Mouse (Mus musculus) adrenal gland, postnatal 10 days (tissue): ENCODE results near the gene Ccdc157. TPM values are rescaled to one million over a fixed set of nuclear protein-coding genes. Genes with fewer than 3 reads are reported as not detected.

ENCODE experiments used
- DNase-seq: peaks from one replicate; pipeline ENCODE4 v3.0.0; 2021; ENCODE audit warnings: mixed read lengths
- microRNA-seq: library from miRNA; unstranded; fragments of <30 nt; microRNA quantifications from one replicate; pipeline ENCODE4 v1.2.0, GENCODE M21; 2021
- total RNA-seq, 2 experiments: library from RNA; stranded (reverse); gene quantifications; 2 replicates each; pipeline ENCODE4 v1.2.3; 2021

The Ccdc157 gene
- total RNA-seq, 2 experiments from 2014 or later: 8.7 to 9.0 TPM

DNA sequence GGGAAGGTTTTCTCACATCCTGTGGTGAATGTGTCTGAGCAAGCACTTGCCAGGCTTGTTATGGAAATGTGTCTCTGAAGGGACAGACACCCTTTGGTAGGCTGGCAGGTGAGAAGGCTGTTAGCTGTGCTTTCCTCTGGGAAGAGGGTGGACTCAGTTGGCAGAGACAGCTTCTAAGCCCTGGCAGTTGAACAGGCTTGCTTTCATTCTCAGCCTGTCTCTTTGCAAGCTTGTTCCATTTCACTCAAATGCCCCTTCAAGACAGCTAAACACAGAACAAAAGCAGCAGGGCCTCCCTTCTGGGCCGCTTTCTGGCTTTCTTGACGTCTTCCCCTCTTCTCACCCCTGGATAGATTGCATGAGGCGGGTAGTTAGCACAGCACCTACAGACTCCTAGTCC lies 60.6 kb downstream of the Ccdc157 start:
- DNase-seq: no peak

GRCm38 (mm10) chr11:4098816-4099215 lies 61.3 kb downstream of the Ccdc157 start:
- no peak for DNase-seq

- no peak for DNase-seq
Measured at GRCm38 (mm10) chr11:4098120-4098519, 62.0 kb downstream of the Ccdc157 start.

- DNase-seq: no peak
Measured at GRCm38 (mm10) chr11:4097091-4097621, 62.9 kb downstream of the Ccdc157 start.

DNA sequence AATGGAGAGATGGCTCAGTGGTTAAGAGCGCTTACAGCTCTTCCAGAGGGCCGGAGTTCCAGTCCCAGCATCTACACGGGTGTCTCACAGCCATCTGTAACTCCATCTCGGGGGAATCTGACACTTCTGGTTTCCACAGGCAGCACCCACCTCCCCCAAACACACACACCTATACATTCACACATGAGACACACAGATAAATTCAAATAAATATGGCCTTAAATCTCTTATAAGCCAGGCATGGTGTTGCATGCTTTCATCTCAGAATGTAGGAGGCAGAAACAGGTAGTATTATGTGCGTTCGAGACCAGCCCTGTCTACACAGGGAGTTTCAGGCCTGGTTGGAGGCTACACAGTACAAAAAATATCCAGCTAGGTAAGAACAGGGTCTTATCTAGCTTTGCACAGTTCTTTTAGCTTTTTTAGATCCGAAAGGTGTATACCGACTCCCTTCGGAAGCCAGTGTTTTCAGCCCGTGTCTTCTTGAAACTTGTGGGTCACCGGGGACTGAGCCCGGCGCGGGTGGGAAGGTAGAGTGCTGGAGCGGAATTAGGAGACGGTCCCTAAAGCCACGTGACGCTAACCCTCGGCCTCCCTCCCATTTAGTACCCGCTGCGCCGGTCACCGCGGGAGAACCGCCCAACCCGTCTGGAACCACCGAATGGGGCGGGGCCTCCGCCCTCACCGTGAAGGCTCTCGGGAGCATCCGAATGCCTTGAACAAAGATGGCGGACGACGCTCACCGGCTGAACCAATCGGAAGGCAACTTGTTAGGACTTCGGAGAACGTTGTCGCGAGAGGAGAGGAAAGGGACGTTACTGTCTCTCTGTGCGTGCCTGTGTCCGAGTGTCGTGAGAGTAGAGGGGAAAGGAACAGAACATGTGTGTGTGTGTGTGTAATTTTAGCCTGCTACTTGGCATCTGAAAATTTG lies 63.8 kb downstream of the Ccdc157 start:
- peak; percentile 98 for DNase-seq

GRCm38 (mm10) chr11:4095171-4096053 lies 64.7 kb downstream of the Ccdc157 start, which contains the start of gene Mtfp1:
Gene Mtfp1 (minus strand): TSS chr11:4095445.
- DNase-seq: peak; percentile 79

GRCm38 (mm10) chr11:4094378-4095170 lies 65.5 kb downstream of the Ccdc157 start:
- DNase-seq: peak; percentile 84

DNA sequence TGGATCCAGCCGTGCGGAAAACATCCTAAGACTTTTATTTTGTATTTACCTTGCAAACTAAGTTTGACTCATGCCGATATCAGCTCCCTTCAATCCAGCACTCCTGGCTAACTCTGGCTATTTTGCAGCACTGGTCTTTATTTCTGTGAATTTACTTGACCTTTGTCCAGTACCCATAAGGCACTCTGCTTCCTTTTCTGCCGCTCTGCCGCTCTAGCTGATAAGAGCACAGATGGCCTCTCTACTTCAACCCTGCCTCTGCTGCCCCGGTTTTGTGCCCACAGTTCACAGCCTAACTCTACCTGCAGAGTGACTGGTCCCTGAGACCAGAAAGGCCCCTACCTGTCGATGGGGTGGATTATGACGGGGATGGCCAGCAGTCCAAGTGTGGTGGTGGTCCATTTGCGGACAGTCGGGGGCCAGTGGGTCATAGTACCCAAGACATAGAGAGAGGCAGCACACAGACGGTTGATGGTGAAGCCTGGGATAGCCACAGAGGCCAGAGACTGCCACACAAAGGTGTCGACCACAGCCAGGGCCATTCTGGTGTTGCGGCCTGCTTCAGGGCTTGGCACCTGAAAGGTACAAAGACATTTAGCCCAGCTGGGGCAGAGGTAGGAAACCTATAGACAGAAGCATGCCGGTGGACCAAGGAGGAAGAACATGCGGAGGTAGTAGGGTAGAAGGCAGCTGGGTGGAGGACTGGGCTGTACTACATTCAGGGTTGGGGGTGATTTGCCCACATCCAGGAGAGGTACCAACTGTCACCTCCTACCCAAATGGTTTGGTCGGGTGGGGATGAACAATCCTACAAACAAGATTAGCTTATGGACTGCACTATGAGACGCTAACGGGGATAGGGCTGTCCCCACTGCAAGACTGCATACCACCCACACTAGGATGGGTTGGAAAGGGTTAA lies 66.4 kb downstream of the Ccdc157 start:
- DNase-seq: no peak

Small RNAs within 50 kb of the gene (microRNA-seq; reads per million reads assigned to microRNA genes)
- gene Mir3060: 3.2 reads per million

Other genes starting within 250 kb of the Ccdc157 start
- 1 to 10 TPM; 3.7 to 4.6 TPM for gene Slc35e4, start 245.6 kb downstream of the Ccdc157 start, total RNA-seq
- gene Tcn2, start 228.1 kb downstream of the Ccdc157 start, total RNA-seq: 100 to 1,000 TPM in 1 of 2 experiments, 10 to 100 TPM in 1; 91.7 to 108 TPM
- 10 to 100 TPM; 54.7 to 63.4 TPM for gene Pes1, start 196.3 kb downstream of the Ccdc157 start, total RNA-seq
- gene 4930556J24Rik, start 183.5 kb downstream of the Ccdc157 start, total RNA-seq: not detected
- 1 to 10 TPM in 1 of 2 experiments, under 1 TPM in 1; 1.00 to 1.9 TPM for gene Gal3st1, start 176.7 kb downstream of the Ccdc157 start, total RNA-seq
- 10 to 100 TPM; 10.6 to 17.1 TPM for gene Sec14l4, start 128.8 kb downstream of the Ccdc157 start, total RNA-seq
- under 1 TPM; 0.27 to 0.36 TPM for gene Sec14l3, start 95.5 kb downstream of the Ccdc157 start, total RNA-seq
- 10 to 100 TPM; 24.4 to 34.6 TPM for gene Mtfp1, start 64.8 kb downstream of the Ccdc157 start, total RNA-seq
- gene Sec14l2, start 36.9 kb downstream of the Ccdc157 start, total RNA-seq: 10 to 100 TPM; 16.4 to 33.8 TPM
- gene Rnf215, start 25.1 kb downstream of the Ccdc157 start, total RNA-seq: 10 to 100 TPM; 16.7 to 21.2 TPM
- 10 to 100 TPM; 41.0 to 44.7 TPM for gene Sf3a1, start 57 bp upstream of the Ccdc157 start, total RNA-seq
- 10 to 100 TPM; 15.1 to 16.4 TPM for gene Tbc1d10a, start 26.5 kb upstream of the Ccdc157 start, total RNA-seq
- 1 to 10 TPM; 5.6 to 8.3 TPM for gene Castor1, start 57.9 kb upstream of the Ccdc157 start, total RNA-seq
- gene Osm, start 76.1 kb upstream of the Ccdc157 start, total RNA-seq: under 1 TPM in 1 of 2 experiments, not detected in 1; 0.18 TPM
- gene Lif, start 97.3 kb upstream of the Ccdc157 start, total RNA-seq: under 1 TPM; 0.30 to 0.69 TPM